In the genomic region with DNA sequence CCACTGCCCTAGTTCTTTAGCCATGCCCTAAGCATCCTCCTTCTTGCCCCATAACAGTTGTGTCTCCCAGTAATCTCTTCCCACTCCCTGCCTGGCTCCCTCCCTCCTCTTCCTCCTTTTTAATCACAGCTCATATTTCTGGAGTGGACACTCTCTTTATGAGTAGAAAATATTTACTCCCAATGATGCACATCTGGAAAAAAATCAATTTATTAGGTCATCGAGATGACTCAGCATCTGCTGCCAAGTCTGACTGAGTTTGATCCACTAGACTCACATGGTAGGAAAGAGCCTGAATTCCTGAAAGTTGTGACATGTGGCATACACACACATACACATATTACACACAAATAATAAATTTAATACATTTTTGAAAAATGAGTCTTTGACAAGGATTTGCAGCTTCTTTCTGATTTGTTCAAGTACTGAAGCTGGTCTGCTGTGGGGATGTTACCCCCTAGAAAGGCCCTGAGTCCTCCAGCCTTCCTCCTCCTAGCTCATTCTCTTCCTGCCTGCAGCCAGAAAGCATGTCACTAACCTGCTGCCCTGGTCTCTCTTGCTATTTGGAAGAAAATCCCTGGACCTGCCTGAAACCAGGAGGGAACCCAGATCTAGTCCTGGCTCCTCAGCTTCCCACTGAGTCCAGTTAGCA, we compare ENCODE assay signal across 10 mouse cellular contexts. TPM values are rescaled to one million over a fixed set of nuclear protein-coding genes. Genes with fewer than 3 reads are reported as not detected.
DNase-seq lines count a peak whose midpoint lies in the region; ATAC-seq and TF ChIP-seq lines count a peak whose summit lies in the region.
"Had no signal": no experiment of that assay in that cellular context is flagged by ENCODE, and none has a peak within 500 bp of the region (broad histone marks: within the 10 kb centered on the region; RNA-seq: fewer than 3 reads in every experiment).

No protein-coding gene starts in this region.

- ATAC-seq in megakaryocyte, adult 5-6 weeks (ENCODE audit: poor library complexity, severe bottlenecking) = no peak
- peak; percentile 10 for ATAC-seq in forebrain, embryonic 16.5 days
- no peak; the same call in 1 of the 2 replicates for ATAC-seq in limb, embryonic 14.5 days (ENCODE audit: low FRiP score, low read depth)
- no peak for ATAC-seq in stomach, embryonic 14.5 days (ENCODE audit: insufficient number of reproducible peaks, insufficient read depth, low FRiP score, low read depth)

- peaks cover 61% of the 10 kb centered on the region for H3K4me1 ChIP-seq in megakaryocyte, embryonic 14.5 days
- peaks cover 10% of the 10 kb centered on the region; the same call in 1 of the 2 replicates for H3K4me1 ChIP-seq in forebrain, embryonic 16.5 days (replicated peaks; ENCODE audit: control insufficient read depth, insufficient read depth, low read length)
- peaks cover 16% of the 10 kb centered on the region for H3K4me1 ChIP-seq in limb, embryonic 14.5 days (ENCODE audit: control insufficient read depth, insufficient read depth, low read length)
- H3K4me1 ChIP-seq in stomach, embryonic 14.5 days (ENCODE audit: control insufficient read depth, insufficient read depth, low read length) = 0 out of 2 replicates have a peak, but pooled peaks cover 5% of the 10 kb centered on the region

- H3K4me3 ChIP-seq in megakaryocyte, embryonic 14.5 days (replicated peaks) = peak overlapping the region; percentile 91
- H3K4me3 ChIP-seq in forebrain, embryonic 16.5 days (replicated peaks; ENCODE audit: low read length) = peak overlapping the region; percentile 45
- H3K4me3 ChIP-seq in limb, embryonic 14.5 days (replicated peaks; ENCODE audit: low read length) = peak overlapping the region; percentile 37
- peak overlapping the region; percentile 40 for H3K4me3 ChIP-seq in stomach, embryonic 14.5 days (ENCODE audit: low read depth, low read length)

- TF ChIP-seq POLR2A in limb, embryonic 14.5 days (IDR thresholded peaks at IDR 0.05; ENCODE audit: borderline replicate concordance, extremely low read depth, insufficient read depth, insufficient read length) = no peak

- intact Hi-C loops in left cerebral cortex, postnatal 25 days (cut with DNase I) = loop anchor here (5.0 kb wide), 1 partner anchor 105 kb away; no protein-coding TSS in a partner anchor

- H3K9me3 ChIP-seq in megakaryocyte, embryonic 14.5 days = no peaks in the 10 kb centered on the region
- H3K9me3 ChIP-seq in forebrain, embryonic 16.5 days (ENCODE audit: control insufficient read depth, low read length) = no peaks in the 10 kb centered on the region
- H3K9me3 ChIP-seq in limb, embryonic 14.5 days (ENCODE audit: control insufficient read depth, low read length) = no peaks in the 10 kb centered on the region
- no peaks in the 10 kb centered on the region for H3K9me3 ChIP-seq in stomach, embryonic 14.5 days (ENCODE audit: control insufficient read depth, low read depth, low read length)

- DNase-seq in limb, embryonic 14.5 days (ENCODE audit: low spot score) = no peak
- DNase-seq in left cerebral cortex, postnatal 25 days (ENCODE audit: low spot score in 2 of 2) = no peak
- no peak for DNase-seq in adipocyte (ENCODE audit: low spot score)
- DNase-seq in thymus, adult 18-20 months = no peak

- 83% methylated on average over 1 of the region's 1 CpGs for WGBS in forebrain, embryonic 16.5 days
- WGBS in limb, embryonic 14.5 days = 61% methylated on average over 1 of the region's 1 CpGs
- 83% methylated on average over 1 of the region's 1 CpGs for WGBS in stomach, embryonic 14.5 days

- H3K36me3 ChIP-seq in megakaryocyte, embryonic 14.5 days (replicated peaks; ENCODE audit: low read length) = peaks cover 15% of the 10 kb centered on the region
- no peaks in the 10 kb centered on the region for H3K36me3 ChIP-seq in forebrain, embryonic 16.5 days (ENCODE audit: control insufficient read depth, insufficient read depth)
- H3K36me3 ChIP-seq in limb, embryonic 14.5 days (ENCODE audit: control insufficient read depth, insufficient read depth, low read length) = no peaks in the 10 kb centered on the region
- no peaks in the 10 kb centered on the region; the same call in 1 of the 2 replicates for H3K36me3 ChIP-seq in stomach, embryonic 14.5 days (ENCODE audit: control insufficient read depth, insufficient read depth, low read length)

- peak overlapping the region; percentile 66 for H3K4me2 ChIP-seq in forebrain, embryonic 16.5 days (ENCODE audit: low read length)
- H3K4me2 ChIP-seq in limb, embryonic 14.5 days (replicated peaks; ENCODE audit: low read depth, low read length, severe bottlenecking) = peak overlapping the region; percentile 53
- peak overlapping the region; percentile 67 for H3K4me2 ChIP-seq in stomach, embryonic 14.5 days (replicated peaks; ENCODE audit: low read depth, low read length)

- no peaks in the 10 kb centered on the region for H3K27me3 ChIP-seq in megakaryocyte, embryonic 14.5 days (replicated peaks)
- no peaks in the 10 kb centered on the region for H3K27me3 ChIP-seq in forebrain, embryonic 16.5 days (replicated peaks; ENCODE audit: control insufficient read depth, insufficient read depth, low read length)
- no peaks in the 10 kb centered on the region for H3K27me3 ChIP-seq in limb, embryonic 14.5 days (ENCODE audit: control insufficient read depth, insufficient read depth, low read length)
- H3K27me3 ChIP-seq in stomach, embryonic 14.5 days (ENCODE audit: control insufficient read depth, insufficient read depth, low read length) = no peaks in the 10 kb centered on the region

- peak overlapping the region; percentile 58 for H3K9ac ChIP-seq in forebrain, embryonic 16.5 days (replicated peaks; ENCODE audit: low read depth, low read length)
- no peak overlapping the region for H3K9ac ChIP-seq in limb, embryonic 14.5 days (ENCODE audit: low read depth, low read length, severe bottlenecking)
- H3K9ac ChIP-seq in stomach, embryonic 14.5 days (replicated peaks; ENCODE audit: low read depth, low read length) = no peak overlapping the region

- no peak overlapping the region for H3K27ac ChIP-seq in forebrain, embryonic 16.5 days (ENCODE audit: low read length)
- no peak overlapping the region for H3K27ac ChIP-seq in limb, embryonic 14.5 days (replicated peaks; ENCODE audit: low read depth, low read length)
- no peak overlapping the region for H3K27ac ChIP-seq in stomach, embryonic 14.5 days (ENCODE audit: low read length)

RNA-seq across cellular contexts. Expression of gene Gm4952, which starts 27.0 kb away (rescaled TPM):
- polyA plus RNA-seq in megakaryocyte, embryonic 14.5 days (2012; ENCODE audit: insufficient read depth, low replicate concordance) = not detected in 2 replicates
- not detected in 2 replicates for total RNA-seq in megakaryocyte, adult 5-6 weeks (2015)
- not detected in 2 replicates for total RNA-seq in megakaryocyte, adult 5-6 weeks (2017)
- polyA plus RNA-seq in forebrain, embryonic 16.5 days (2015; fragmentation: Nextera tagmentation; extraction: Ambion mirVana) = 0.21 TPM in 1 of 2 replicates, not detected in the other
- 0.04 and 0.08 TPM in 2 replicates for polyA plus RNA-seq in limb, embryonic 14.5 days (2012; rRNA removed)
- 0.33 TPM in 1 of 2 replicates, not detected in the other for polyA plus RNA-seq in limb, embryonic 14.5 days (2014; fragmentation: Nextera tagmentation; extraction: Ambion mirVana)
- polyA plus RNA-seq in stomach, embryonic 14.5 days (2014; fragmentation: Nextera tagmentation; extraction: Ambion mirVana) = 0.22 TPM in 1 of 2 replicates, not detected in the other
- total RNA-seq in left cerebral cortex, postnatal 25 days (2021) = under 1 TPM in 1 of 2 experiments, not detected in 1; 0.14 TPM
- polyA plus RNA-seq: large intestine, adult 2 months; testis, adult 2 months had no signal

RNA-seq across cellular contexts. Expression of gene Fam111a, which starts 27.2 kb away (rescaled TPM):
- polyA plus RNA-seq in megakaryocyte, embryonic 14.5 days (2012; ENCODE audit: insufficient read depth, low replicate concordance) = 1.7 TPM in 1 of 2 replicates, not detected in the other
- 308 and 344 TPM in 2 replicates for total RNA-seq in megakaryocyte, adult 5-6 weeks (2015)
- 409 TPM in 2 replicates for total RNA-seq in megakaryocyte, adult 5-6 weeks (2017)
- 7.7 and 9.8 TPM in 2 replicates for polyA plus RNA-seq in forebrain, embryonic 16.5 days (2015; fragmentation: Nextera tagmentation; extraction: Ambion mirVana)
- 11.0 and 17.1 TPM in 2 replicates for polyA plus RNA-seq in limb, embryonic 14.5 days (2012; rRNA removed)
- polyA plus RNA-seq in limb, embryonic 14.5 days (2014; fragmentation: Nextera tagmentation; extraction: Ambion mirVana) = 23.8 and 25.1 TPM in 2 replicates
- 22.7 and 23.5 TPM in 2 replicates for polyA plus RNA-seq in stomach, embryonic 14.5 days (2014; fragmentation: Nextera tagmentation; extraction: Ambion mirVana)
- 1 to 10 TPM; 1.8 to 2.6 TPM for total RNA-seq in left cerebral cortex, postnatal 25 days (2021)

Comparison
In these comparisons a context has a peak if more than half of its experiments do, and no peak if none do; other contexts are left out.
1. H3K4me3 ChIP-seq: peak in every context shown above with its lines; median percentile 91 in megakaryocyte, embryonic 14.5 days; 45 in forebrain, embryonic 16.5 days; 40 in stomach, embryonic 14.5 days; 37 in limb, embryonic 14.5 days.